Mouse (Mus musculus): Measurements from ENCODE around the gene Rgp1.

DNA sequence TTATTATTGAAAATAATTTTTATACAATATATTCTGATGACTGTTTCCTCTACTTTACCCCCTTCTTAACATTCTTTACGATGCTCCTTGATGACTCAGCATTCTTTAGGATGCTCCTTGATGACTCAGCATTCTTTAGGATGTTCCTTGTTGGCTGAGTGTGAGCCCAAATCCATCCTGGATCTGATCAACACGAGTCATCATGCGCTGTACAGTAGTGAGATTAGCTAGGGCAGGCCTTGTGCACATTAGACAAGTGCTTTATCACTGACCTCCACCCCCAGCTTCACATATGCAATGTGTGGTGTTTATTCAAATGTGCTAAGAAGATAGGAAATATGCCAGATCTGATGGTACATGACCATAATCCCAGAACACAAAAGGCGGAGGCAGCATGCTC lies 19.7 kb downstream of the Rgp1 start:
- TF ChIP-seq TAL1 (IDR thresholded peaks at IDR 0.05; ENCODE audit: low read length) (peak; percentile 73), GATA1 (IDR thresholded peaks at IDR 0.05; ENCODE audit: low read depth, low read length) (peak; percentile 92), E2F4 (IDR thresholded peaks at IDR 0.05; ENCODE audit: borderline replicate concordance, low read depth, low read length) (no peak)
